ENCODE assay signal across 27 mouse cellular contexts in genomic region chr2:58172963-58173362, GRCm38 (mm10). TPM values are rescaled to one million over a fixed set of nuclear protein-coding genes. Genes with fewer than 3 reads are reported as not detected.
DNase-seq lines count a peak whose midpoint lies in the region; ATAC-seq lines count a peak whose summit lies in the region.
"Had no signal": no experiment of that assay in that cellular context is flagged by ENCODE, and none has a peak within 500 bp of the region (broad histone marks: within the 10 kb centered on the region; RNA-seq: fewer than 3 reads in every experiment).

No protein-coding gene starts in this region.

- H3K4me2 ChIP-seq in hindbrain, embryonic 13.5 days = no peak overlapping the region
- no peak overlapping the region for H3K4me2 ChIP-seq in liver, embryonic 12.5 days
- H3K4me2 ChIP-seq: forebrain, embryonic 13.5 days; heart, embryonic 12.5 days; heart, embryonic 15.5 days; hindbrain, embryonic 14.5 days; intestine, embryonic 15.5 days had no signal

- H3K27me3 ChIP-seq in hindbrain, embryonic 13.5 days = no peaks in the 10 kb centered on the region
- H3K27me3 ChIP-seq in liver, embryonic 12.5 days (replicated peaks) = no peaks in the 10 kb centered on the region
- H3K27me3 ChIP-seq: forebrain, embryonic 13.5 days; heart, embryonic 12.5 days; heart, embryonic 15.5 days; intestine, embryonic 15.5 days had no signal

- no peaks in the 10 kb centered on the region for H3K36me3 ChIP-seq in hindbrain, embryonic 13.5 days
- H3K36me3 ChIP-seq in liver, embryonic 12.5 days = no peaks in the 10 kb centered on the region
- H3K36me3 ChIP-seq: forebrain, embryonic 10.5 days; heart, embryonic 12.5 days; heart, embryonic 15.5 days; hindbrain, embryonic 10.5 days; intestine, embryonic 15.5 days had no signal

- H3K4me3 ChIP-seq in hindbrain, embryonic 13.5 days = no peak overlapping the region
- H3K4me3 ChIP-seq in liver, embryonic 12.5 days = no peak overlapping the region
- H3K4me3 ChIP-seq: forebrain, embryonic 10.5 days; forebrain, embryonic 13.5 days; heart, embryonic 12.5 days; heart, embryonic 15.5 days; hindbrain, embryonic 10.5 days; intestine, embryonic 15.5 days had no signal

- no peak overlapping the region for H3K27ac ChIP-seq in hindbrain, embryonic 13.5 days
- H3K27ac ChIP-seq in liver, embryonic 12.5 days = no peak overlapping the region
- H3K27ac ChIP-seq: forebrain, embryonic 10.5 days; forebrain, embryonic 13.5 days; heart, embryonic 15.5 days; hindbrain, embryonic 10.5 days; hindbrain, embryonic 14.5 days; intestine, embryonic 15.5 days had no signal

- no peak overlapping the region for H3K9ac ChIP-seq in hindbrain, embryonic 13.5 days
- no peak overlapping the region for H3K9ac ChIP-seq in liver, embryonic 12.5 days
- H3K9ac ChIP-seq: forebrain, embryonic 13.5 days; heart, embryonic 12.5 days; heart, embryonic 15.5 days; hindbrain, embryonic 14.5 days; intestine, embryonic 15.5 days had no signal

- peak; percentile 41; the same call in 1 of the 2 replicates for ATAC-seq in frontal cortex, adult (ENCODE audit: low TSS enrichment)
- peak; percentile 77 for ATAC-seq in megakaryocyte, adult 5-6 weeks (ENCODE audit: poor library complexity, severe bottlenecking)
- ATAC-seq in neutrophil, adult 5-6 weeks (ENCODE audit: extremely low read depth, insufficient number of reproducible peaks, low FRiP score, poor library complexity, severe bottlenecking) = 0 out of 2 replicates have a peak, but pooled peaks have one; percentile 44
- ATAC-seq in hindbrain, embryonic 13.5 days (ENCODE audit: low FRiP score) = no peak
- no peak for ATAC-seq in liver, embryonic 12.5 days
- ATAC-seq: forebrain, embryonic 13.5 days; forebrain, embryonic 16.5 days; intestine, embryonic 15.5 days had no signal

- 91% methylated on average over 3 of the region's 3 CpGs for WGBS in hindbrain, embryonic 13.5 days
- WGBS in liver, embryonic 12.5 days (ENCODE audit: insufficient replicate concordance) = 56% methylated on average over 3 of the region's 3 CpGs

- no peak for DNase-seq in frontal cortex, postnatal 36 days (ENCODE audit: low spot score in 2 of 2)
- no peak for DNase-seq in gastrocnemius, postnatal 4 days (ENCODE audit: low spot score in 2 of 2)
- DNase-seq: adrenal gland, adult 2 months; adrenal gland, postnatal 14 days; B cell, adult 2 months; cerebellum, adult 11 months; cerebellum, adult 2 months; cerebellum, adult 9-11 months; cerebellum, postnatal 25 days; gastrocnemius, postnatal 25 days; heart, adult 18-20 months; heart, postnatal 10 days; heart, postnatal 36 days had no signal

- H3K9me3 ChIP-seq in hindbrain, embryonic 13.5 days = no peaks in the 10 kb centered on the region
- no peaks in the 10 kb centered on the region for H3K9me3 ChIP-seq in liver, embryonic 12.5 days (replicated peaks)
- H3K9me3 ChIP-seq: forebrain, embryonic 10.5 days; forebrain, embryonic 13.5 days; heart, embryonic 12.5 days; heart, embryonic 15.5 days; hindbrain, embryonic 10.5 days; intestine, embryonic 15.5 days had no signal

- peaks cover 8% of the 10 kb centered on the region for H3K4me1 ChIP-seq in hindbrain, embryonic 13.5 days (replicated peaks)
- H3K4me1 ChIP-seq in liver, embryonic 12.5 days = no peaks in the 10 kb centered on the region
- H3K4me1 ChIP-seq: forebrain, embryonic 10.5 days; hindbrain, embryonic 10.5 days; intestine, embryonic 15.5 days had no signal

RNA-seq across cellular contexts. Expression of gene Cytip, which starts 22.4 kb away (rescaled TPM):
- total RNA-seq in megakaryocyte, adult 5-6 weeks (2015) = 125 and 144 TPM in 2 replicates
- total RNA-seq in megakaryocyte, adult 5-6 weeks (2017) = 285 and 325 TPM in 2 replicates
- 565 and 722 TPM in 2 replicates for total RNA-seq in neutrophil, adult 5-6 weeks (2017)
- polyA plus RNA-seq in hindbrain, embryonic 13.5 days (2015; fragmentation: Nextera tagmentation; extraction: Ambion mirVana) = 0.35 TPM in 1 of 2 replicates, not detected in the other
- 1.9 and 2.2 TPM in 2 replicates for polyA plus RNA-seq in liver, embryonic 12.5 days (2016; fragmentation: Nextera tagmentation; extraction: Ambion mirVana)
- total RNA-seq in gastrocnemius, postnatal 4 days (2021) = 1 to 10 TPM; 1.3 TPM
- total RNA-seq: MEL had no signal
- polyA plus RNA-seq: hindbrain, embryonic 14.5 days had no signal

Comparison
In these comparisons a context has a peak if more than half of its experiments do, and no peak if none do; other contexts are left out.
1. ATAC-seq: peak in frontal cortex, adult (single experiment), megakaryocyte, adult 5-6 weeks (single experiment) and neutrophil, adult 5-6 weeks (single experiment); none in hindbrain, embryonic 13.5 days (single experiment) and liver, embryonic 12.5 days (single experiment).
2. RNA of gene Cytip, which starts 22.4 kb away (total RNA-seq): 565 to 722 TPM in neutrophil, adult 5-6 weeks and 125 to 325 TPM in megakaryocyte, adult 5-6 weeks; 1.3 TPM in gastrocnemius, postnatal 4 days; every median in the first group is over 10 times any median in the second.